Mouse (Mus musculus): Measurements from ENCODE around the gene Rnf157. TPM values are rescaled to one million over a fixed set of nuclear protein-coding genes. Genes with fewer than 3 reads are reported as not detected.
"Not testable (repeated sequence)": the region's sequence is repeated elsewhere in the genome, so short reads cannot be mapped to it uniquely, and the experiment has no call there.

Gene Rnf157
- polyA plus RNA-seq, 1 experiment from 2014 or later = 1.5 TPM

- 73% methylated on average over 1 of the region's 1 CpGs for WGBS (ENCODE audit: insufficient replicate concordance)
- no peak overlapping the region for H3K4me2 ChIP-seq (ENCODE audit: low read depth, low read length)
Observed at GRCm38 (mm10) chr11:116366647-116367046, 46.2 kb downstream of the Rnf157 start.

GRCm38 (mm10) chr11:116366124-116366523, 46.7 kb downstream of the Rnf157 start:
- H3K27ac ChIP-seq (ENCODE audit: low read depth) = no peak overlapping the region
- no peak overlapping the region for H3K4me2 ChIP-seq (ENCODE audit: low read depth, low read length)
- no peaks in the 10 kb centered on the region for H3K27me3 ChIP-seq (ENCODE audit: insufficient read depth, low read length)
- no peak overlapping the region for H3K4me3 ChIP-seq (ENCODE audit: low read depth, low read length)
- peaks cover 17% of the 10 kb centered on the region for H3K4me1 ChIP-seq (ENCODE audit: insufficient read depth)
- H3K9me3 ChIP-seq (ENCODE audit: low read length) = no peaks in the 10 kb centered on the region
- ATAC-seq (no peak), DNase-seq (no peak)
- no peak overlapping the region for H3K9ac ChIP-seq (replicated peaks)
- H3K36me3 ChIP-seq (replicated peaks; ENCODE audit: insufficient read depth, low read length) = no peaks in the 10 kb centered on the region
- TF ChIP-seq EP300 (IDR thresholded peaks at IDR 0.05; ENCODE audit: low read depth) (no peak), CTCF (IDR thresholded peaks at IDR 0.05; ENCODE audit: low read depth) (no peak)
- 62% methylated on average over 2 of the region's 2 CpGs for WGBS (ENCODE audit: insufficient replicate concordance)

More at GRCm38 (mm10) chr11:116366647-116367046, 46.2 kb downstream of the Rnf157 start:
- Histone ChIP-seq H3K27ac (ENCODE audit: low read depth) (no peak overlapping the region), H3K4me3 (ENCODE audit: low read depth, low read length) (no peak overlapping the region), H3K27me3 (ENCODE audit: insufficient read depth, low read length) (no peaks in the 10 kb centered on the region), H3K9ac (replicated peaks) (no peak overlapping the region), H3K4me1 (ENCODE audit: insufficient read depth) (peaks cover 17% of the 10 kb centered on the region), H3K36me3 (replicated peaks; ENCODE audit: insufficient read depth, low read length) (no peaks in the 10 kb centered on the region), H3K9me3 (ENCODE audit: low read length) (no peaks in the 10 kb centered on the region)
- TF ChIP-seq EP300 (IDR thresholded peaks at IDR 0.05; ENCODE audit: low read depth) = no peak
- TF ChIP-seq CTCF (IDR thresholded peaks at IDR 0.05; ENCODE audit: low read depth) = no peak
- no peak for ATAC-seq
- no peak for DNase-seq

- Histone ChIP-seq H3K27ac (ENCODE audit: low read depth) (no peak overlapping the region), H3K36me3 (replicated peaks; ENCODE audit: insufficient read depth, low read length) (no peaks in the 10 kb centered on the region)
Observed at GRCm38 (mm10) chr11:116365432-116365831, 47.4 kb downstream of the Rnf157 start.

DNA sequence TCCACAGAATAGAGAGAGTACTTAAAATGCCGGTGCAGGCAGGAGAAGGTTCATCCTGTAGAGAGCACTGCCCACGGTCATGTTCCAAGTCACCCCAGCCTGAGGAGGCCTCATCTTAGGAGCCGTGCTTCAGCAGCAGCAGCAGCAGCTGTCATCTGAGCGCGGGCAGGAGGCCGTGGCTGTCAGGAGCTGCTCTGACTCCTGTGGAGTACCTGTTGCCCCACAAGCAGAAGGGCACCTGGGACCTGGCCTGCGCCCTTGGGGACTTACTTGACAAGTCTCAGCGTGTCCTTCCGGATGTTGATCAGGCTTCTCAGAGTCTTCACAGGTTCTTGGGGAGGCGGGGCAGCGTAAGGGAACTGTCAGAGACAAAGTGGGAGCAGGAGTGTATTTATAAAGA, 50.8 kb downstream of the Rnf157 start:
- Histone ChIP-seq H3K27me3 (ENCODE audit: insufficient read depth, low read length) (no peaks in the 10 kb centered on the region), H3K36me3 (replicated peaks; ENCODE audit: insufficient read depth, low read length) (no peaks in the 10 kb centered on the region), H3K4me1 (ENCODE audit: insufficient read depth) (peaks cover 6% of the 10 kb centered on the region; the same call in 1 of the 2 replicates), H3K4me3 (ENCODE audit: low read depth, low read length) (no peak overlapping the region), H3K4me2 (ENCODE audit: low read depth, low read length) (no peak overlapping the region), H3K9me3 (ENCODE audit: low read length) (no peaks in the 10 kb centered on the region), H3K9ac (replicated peaks) (no peak overlapping the region), H3K27ac (ENCODE audit: low read depth) (no peak overlapping the region)
- peak; percentile 15 for DNase-seq
- no peak for ATAC-seq
- 71% methylated on average over 11 of the region's 11 CpGs for WGBS (ENCODE audit: insufficient replicate concordance)
- no peak for TF ChIP-seq EP300 (IDR thresholded peaks at IDR 0.05; ENCODE audit: low read depth)
- TF ChIP-seq CTCF (IDR thresholded peaks at IDR 0.05; ENCODE audit: low read depth) = no peak

More at GRCm38 (mm10) chr11:116365432-116365831, 47.4 kb downstream of the Rnf157 start:
- Histone ChIP-seq H3K27me3 (ENCODE audit: insufficient read depth, low read length) (no peaks in the 10 kb centered on the region), H3K9ac (replicated peaks) (no peak overlapping the region), H3K4me1 (ENCODE audit: insufficient read depth) (peaks cover 17% of the 10 kb centered on the region), H3K4me2 (ENCODE audit: low read depth, low read length) (no peak overlapping the region), H3K4me3 (ENCODE audit: low read depth, low read length) (no peak overlapping the region), H3K9me3 (ENCODE audit: low read length) (no peaks in the 10 kb centered on the region)
- 76% methylated on average over 13 of the region's 13 CpGs for WGBS (ENCODE audit: insufficient replicate concordance)
- DNase-seq (peak; percentile 18), ATAC-seq (peak; percentile 85)
- TF ChIP-seq CTCF (IDR thresholded peaks at IDR 0.05; ENCODE audit: low read depth) = no peak
- no peak for TF ChIP-seq EP300 (IDR thresholded peaks at IDR 0.05; ENCODE audit: low read depth)

DNA sequence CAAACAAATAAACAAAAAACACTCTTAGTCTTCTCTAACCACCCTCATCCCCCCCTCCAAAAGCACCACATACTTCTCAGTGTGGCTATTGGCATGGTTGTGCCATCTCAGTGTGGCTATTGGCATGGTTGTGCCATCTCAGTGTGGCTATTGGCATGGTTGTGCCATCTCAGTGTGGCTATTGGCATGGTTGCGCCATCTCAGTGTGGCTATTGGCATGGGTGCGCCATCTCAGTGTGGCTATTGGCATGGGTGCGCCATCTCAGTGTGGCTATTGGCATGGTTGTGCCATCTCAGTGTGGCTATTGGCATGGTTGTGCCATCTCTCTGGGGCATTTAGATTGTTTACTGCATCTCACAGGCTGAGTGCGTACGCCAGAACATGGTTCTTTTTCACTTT, 51.9 kb downstream of the Rnf157 start:
- not testable (repeated sequence) for ATAC-seq; DNase-seq; H3K4me2 ChIP-seq (ENCODE audit: low read depth, low read length); H3K27me3 ChIP-seq (ENCODE audit: insufficient read depth, low read length); H3K4me1 ChIP-seq (ENCODE audit: insufficient read depth); H3K36me3 ChIP-seq (replicated peaks; ENCODE audit: insufficient read depth, low read length); H3K9me3 ChIP-seq (ENCODE audit: low read length); H3K27ac ChIP-seq (ENCODE audit: low read depth); H3K4me3 ChIP-seq (ENCODE audit: low read depth, low read length); H3K9ac ChIP-seq (replicated peaks)
- 89% methylated on average over 5 of the region's 5 CpGs for WGBS (ENCODE audit: insufficient replicate concordance)

- peak; percentile 15 for DNase-seq
- H3K27me3 ChIP-seq (ENCODE audit: insufficient read depth, low read length) = no peaks in the 10 kb centered on the region
Observed at GRCm38 (mm10) chr11:116359652-116360051, 53.2 kb downstream of the Rnf157 start.

More at GRCm38 (mm10) chr11:116359652-116360051, 53.2 kb downstream of the Rnf157 start:
- ATAC-seq = peak; percentile 17; the same call in 1 of the 2 replicates
- TF ChIP-seq CTCF (IDR thresholded peaks at IDR 0.05; ENCODE audit: low read depth) = no peak
- TF ChIP-seq EP300 (IDR thresholded peaks at IDR 0.05; ENCODE audit: low read depth) = no peak
- H3K36me3 ChIP-seq (replicated peaks; ENCODE audit: insufficient read depth, low read length) = 0 out of 2 replicates have a peak, but pooled peaks cover 5% of the 10 kb centered on the region
- no peak overlapping the region for H3K4me3 ChIP-seq (ENCODE audit: low read depth, low read length)
- no peaks in the 10 kb centered on the region for H3K9me3 ChIP-seq (ENCODE audit: low read length)
- 72% methylated on average over 12 of the region's 12 CpGs for WGBS (ENCODE audit: insufficient replicate concordance)
- peak overlapping the region; percentile 23; the same call in 1 of the 2 replicates for H3K4me2 ChIP-seq (ENCODE audit: low read depth, low read length)
- peak overlapping the region; percentile 66 for H3K27ac ChIP-seq (ENCODE audit: low read depth)
- H3K4me1 ChIP-seq (ENCODE audit: insufficient read depth) = peaks cover 2% of the 10 kb centered on the region; the same call in 1 of the 2 replicates
- no peak overlapping the region for H3K9ac ChIP-seq (replicated peaks)

All from liver, postnatal 0 days (tissue).